Mouse (Mus musculus) megakaryocyte, embryonic 14.5 days (primary cell): ENCODE measurements at regions not wholly inside any gene's neighbourhood (a gene's known extent, or its start where the extent isn't known, plus 50 kb on each side); places are given as distances from the start of the nearest gene placed in this dataset.

Experiments used
- FLI1 ChIP-seq: IDR thresholded peaks from 2 replicates; pipeline ENCODE4 v1.6.1; 2012; ENCODE audit warnings: low read length, inconsistent platforms, mixed read lengths
- GATA1 ChIP-seq: IDR thresholded peaks from 3 replicates; pipeline ENCODE4 v1.6.1; 2012; ENCODE audit warnings: mixed read lengths, low read length, inconsistent platforms, borderline replicate concordance

DNA sequence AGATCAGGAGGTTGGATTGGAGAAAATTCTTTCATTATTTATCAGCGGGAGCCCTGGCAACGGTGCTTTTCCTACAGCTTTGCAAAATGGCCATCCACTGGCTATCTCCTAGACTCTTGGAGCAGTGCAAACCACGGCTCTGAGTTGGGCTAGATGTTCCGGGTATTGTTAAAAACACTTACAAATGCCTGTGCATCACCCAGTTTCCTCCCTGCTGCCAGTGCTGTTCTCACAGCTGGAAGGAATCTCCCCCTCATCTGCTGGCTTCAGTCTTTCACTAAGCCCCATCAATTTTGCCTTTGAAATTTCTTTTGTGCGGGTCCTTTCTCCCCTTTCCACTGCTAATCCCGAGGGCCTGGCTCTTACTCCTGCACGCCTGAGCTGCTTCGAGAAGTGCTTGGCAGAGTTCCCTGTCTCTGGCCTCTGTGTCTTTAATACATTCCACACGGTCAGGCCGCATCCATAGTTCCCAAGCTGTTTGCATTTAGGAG lies 156.8 kb downstream of the Uaca start:
- TF ChIP-seq GATA1 (no peak), FLI1 (no peak)
